Mouse (Mus musculus) cerebellum, adult 2 months (tissue): ENCODE data around the gene Smim26. TPM values are rescaled to one million over a fixed set of nuclear protein-coding genes. Genes with fewer than 3 reads are reported as not detected.
A peak's percentile ranks its signal among the peaks of the same experiment; 100 is the strongest.

Source experiments
- DNase-seq, 2 experiments: peaks; one replicate each; pipeline ENCODE4 v3.0.0; 2021
- H3K27ac ChIP-seq: fragments of 200-500 bp; 2 replicates; pipeline ENCODE4 v1.5.1; 2012; ENCODE audit warnings: low read length, control low read depth, inconsistent platforms; ENCODE audit not compliant: insufficient read depth
- H3K27me3 ChIP-seq: fragments of 200-500 bp; 2 replicates; pipeline ENCODE4 v1.6.1; 2012; ENCODE audit warnings: inconsistent platforms, mild to moderate bottlenecking, low read length, moderate library complexity; ENCODE audit not compliant: control insufficient read depth, insufficient read depth
- H3K4me1 ChIP-seq: fragments of 200-500 bp; 2 replicates; pipeline ENCODE4 v1.6.1; 2011; ENCODE audit warnings: low read length; ENCODE audit not compliant: control insufficient read depth, insufficient read depth
- H3K4me3 ChIP-seq: fragments of 200-500 bp; replicated peaks from 2 replicates; pipeline ENCODE3; 2011; ENCODE audit warnings: mild to moderate bottlenecking, low read depth, low read length, control low read depth; ENCODE audit not compliant: insufficient read depth
- CTCF ChIP-seq: fragments of 200-500 bp; IDR thresholded peaks from 2 replicates; pipeline ENCODE4 v1.5.1; 2011; ENCODE audit warnings: low read depth, mild to moderate bottlenecking, control low read depth, low read length, moderate library complexity, borderline replicate concordance; ENCODE audit not compliant: insufficient read depth
- POLR2A ChIP-seq: fragments of 200-500 bp; IDR thresholded peaks from 2 replicates; pipeline ENCODE4 v1.6.1; 2011; ENCODE audit warnings: low read length, control low read depth, borderline replicate concordance; ENCODE audit not compliant: insufficient read depth
- WGBS: fragments of 180-500 bp; shearing (Covaris S2); methylation state at CpG from one replicate; pipeline ENCODE4 v1.1.7; 2018; 5-methylcytosine and 5-hydroxymethylcytosine counted together
- polyA plus RNA-seq: library from polyadenylated mRNA; depleted of rRNA; stranded (reverse); fragments of >200 nt; gene quantifications from 2 replicates; pipeline ENCODE4 v1.2.3, GENCODE M21; 2012

The Smim26 gene
- polyA plus RNA-seq, 1 experiment: 99.1 TPM

DNA sequence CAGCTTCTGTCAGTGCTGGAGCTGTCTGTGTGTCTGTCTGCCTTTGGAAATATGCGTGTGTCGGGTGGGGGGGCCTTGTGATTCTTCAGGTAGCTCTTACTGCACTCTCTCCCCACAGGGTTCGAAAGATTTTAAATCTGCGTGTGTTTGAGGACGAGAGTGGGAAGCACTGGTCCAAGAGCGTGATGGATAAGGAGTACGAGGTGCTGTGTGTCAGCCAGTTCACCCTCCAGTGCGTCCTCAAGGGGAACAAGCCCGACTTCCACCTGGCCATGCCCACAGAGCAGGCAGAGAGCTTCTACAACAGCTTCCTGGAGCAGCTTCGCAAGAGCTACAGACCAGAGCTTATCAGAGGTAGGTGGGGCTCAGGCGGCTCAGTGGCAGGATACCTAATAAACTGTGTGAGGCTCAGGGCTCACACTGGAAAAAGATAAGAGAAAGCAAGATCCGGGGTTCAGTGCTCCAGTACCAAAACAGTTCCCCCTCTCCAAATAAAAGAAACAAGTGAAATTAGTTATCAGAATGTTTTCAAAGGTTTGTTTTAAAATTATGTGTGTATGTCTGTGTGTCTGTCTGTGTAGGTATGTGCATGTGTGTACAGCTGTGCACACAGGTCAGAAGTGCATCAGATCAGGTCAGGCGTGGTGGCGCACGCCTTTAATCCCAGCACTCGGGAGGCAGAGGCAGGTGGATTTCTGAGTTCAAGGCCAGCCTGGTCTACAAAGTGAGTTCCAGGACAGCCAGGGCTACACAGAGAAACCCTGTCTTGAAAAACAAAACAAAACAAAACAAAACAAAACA is 23.4 kb downstream of the Smim26 start:
- H3K27ac ChIP-seq: no peak overlapping the region
- no peak for DNase-seq
- H3K27me3 ChIP-seq: no peaks in the 10 kb centered on the region
- WGBS: 92% methylated on average over 16 of the region's 16 CpGs
- H3K4me1 ChIP-seq: peaks cover 5% of the 10 kb centered on the region
- TF ChIP-seq POLR2A (no peak), CTCF (no peak)
- no peak overlapping the region for H3K4me3 ChIP-seq

DNA sequence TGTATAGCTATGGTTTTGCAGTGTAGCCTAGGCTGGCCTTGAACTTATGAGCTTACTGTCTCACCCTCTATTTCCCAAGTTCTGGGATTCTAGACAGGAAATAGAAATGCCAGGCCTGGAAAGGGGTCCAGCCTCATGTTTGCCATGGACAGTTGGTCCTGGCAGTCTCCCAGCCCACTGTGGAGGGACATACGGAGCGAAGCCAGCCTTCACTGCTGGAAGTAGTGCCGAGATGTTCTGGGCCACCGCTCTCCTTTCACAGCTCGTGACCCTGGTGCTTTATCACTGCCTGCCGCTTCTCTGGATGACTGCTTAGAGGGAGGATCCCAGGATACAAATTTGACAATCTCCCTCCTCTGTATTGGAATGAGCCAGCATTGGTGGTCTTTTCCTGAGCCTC is 27.6 kb downstream of the Smim26 start:
- Histone ChIP-seq H3K4me1 (peaks cover 5% of the 10 kb centered on the region), H3K4me3 (no peak overlapping the region), H3K27me3 (no peaks in the 10 kb centered on the region), H3K27ac (no peak overlapping the region)
- DNase-seq: peak; percentile 46 to 64
- WGBS: 6% methylated on average over 6 of the region's 6 CpGs
- TF ChIP-seq CTCF (no peak), POLR2A (no peak)

DNA sequence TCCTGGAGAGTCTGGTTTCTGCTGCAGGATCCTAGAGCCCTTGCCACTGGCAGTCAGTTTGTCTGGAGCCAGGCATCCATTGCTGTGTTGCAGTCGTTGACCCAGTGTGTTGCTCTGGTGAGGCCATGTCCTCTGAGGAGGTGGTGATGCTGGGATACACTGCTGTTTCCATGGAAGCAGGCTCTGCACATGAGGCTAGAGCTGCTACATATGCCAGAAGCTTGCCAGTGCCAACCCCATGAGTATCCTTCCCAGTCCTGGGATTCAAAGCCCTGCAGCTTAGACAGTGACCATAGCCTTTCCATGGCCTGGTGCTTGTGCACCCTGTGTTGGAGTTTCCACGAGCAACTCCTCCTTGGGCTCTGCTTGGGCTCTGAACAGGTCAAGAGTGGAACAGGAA is 39.7 kb downstream of the Smim26 start:
- WGBS: 67% methylated on average over 2 of the region's 2 CpGs
- no peak overlapping the region for H3K4me3 ChIP-seq
- no peak overlapping the region for H3K27ac ChIP-seq
- DNase-seq: no peak
- no peak for TF ChIP-seq POLR2A
- TF ChIP-seq CTCF: no peak
- no peaks in the 10 kb centered on the region for H3K27me3 ChIP-seq
- H3K4me1 ChIP-seq: no peaks in the 10 kb centered on the region

DNA sequence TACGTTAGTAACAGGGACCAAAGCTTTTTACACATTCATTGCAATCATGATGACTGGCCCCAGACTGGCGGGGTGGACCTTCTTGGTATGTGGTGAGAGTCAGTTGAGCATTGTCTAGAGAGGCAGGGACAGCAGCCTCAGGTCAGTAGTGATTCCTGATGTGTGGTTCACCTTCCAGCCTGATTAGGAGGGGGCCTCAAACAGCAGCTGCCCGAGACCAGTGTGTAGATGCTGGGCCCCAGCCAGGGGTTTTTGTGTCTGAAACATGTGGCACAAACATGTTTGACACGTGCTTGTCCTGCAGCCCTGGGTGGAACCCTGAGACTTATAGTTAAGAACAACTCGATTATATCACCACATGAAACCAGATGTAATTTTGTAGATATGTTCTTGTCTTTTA is 40.4 kb downstream of the Smim26 start:
- 75% methylated on average over 5 of the region's 5 CpGs for WGBS
- DNase-seq: no peak
- TF ChIP-seq CTCF (no peak), POLR2A (no peak)
- no peak overlapping the region for H3K4me3 ChIP-seq
- H3K4me1 ChIP-seq: no peaks in the 10 kb centered on the region
- H3K27ac ChIP-seq: no peak overlapping the region
- no peaks in the 10 kb centered on the region for H3K27me3 ChIP-seq

DNA sequence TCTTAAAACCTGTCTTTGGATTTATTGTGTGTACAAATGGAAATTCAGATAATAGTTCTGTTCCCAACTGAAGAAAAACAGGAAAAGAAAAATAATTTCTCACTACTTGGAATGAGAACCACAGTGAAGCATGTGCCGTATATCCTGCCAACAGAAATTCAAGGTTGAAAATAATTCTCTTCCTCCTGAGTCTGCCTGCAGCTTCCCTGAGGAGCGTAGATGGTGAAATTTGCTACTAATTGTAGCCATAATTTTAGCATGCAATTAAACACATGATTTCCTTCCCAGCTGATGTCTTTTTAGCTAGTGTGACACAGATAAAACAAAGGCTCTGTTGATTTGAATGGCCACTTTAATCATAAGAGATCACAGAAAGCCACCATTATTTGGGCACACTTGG is 40.9 kb downstream of the Smim26 start:
- TF ChIP-seq CTCF (no peak), POLR2A (no peak)
- no peak for DNase-seq
- no peak overlapping the region for H3K27ac ChIP-seq
- no peaks in the 10 kb centered on the region for H3K27me3 ChIP-seq
- H3K4me3 ChIP-seq: no peak overlapping the region
- no peaks in the 10 kb centered on the region for H3K4me1 ChIP-seq
- 63% methylated on average over 2 of the region's 2 CpGs for WGBS

DNA sequence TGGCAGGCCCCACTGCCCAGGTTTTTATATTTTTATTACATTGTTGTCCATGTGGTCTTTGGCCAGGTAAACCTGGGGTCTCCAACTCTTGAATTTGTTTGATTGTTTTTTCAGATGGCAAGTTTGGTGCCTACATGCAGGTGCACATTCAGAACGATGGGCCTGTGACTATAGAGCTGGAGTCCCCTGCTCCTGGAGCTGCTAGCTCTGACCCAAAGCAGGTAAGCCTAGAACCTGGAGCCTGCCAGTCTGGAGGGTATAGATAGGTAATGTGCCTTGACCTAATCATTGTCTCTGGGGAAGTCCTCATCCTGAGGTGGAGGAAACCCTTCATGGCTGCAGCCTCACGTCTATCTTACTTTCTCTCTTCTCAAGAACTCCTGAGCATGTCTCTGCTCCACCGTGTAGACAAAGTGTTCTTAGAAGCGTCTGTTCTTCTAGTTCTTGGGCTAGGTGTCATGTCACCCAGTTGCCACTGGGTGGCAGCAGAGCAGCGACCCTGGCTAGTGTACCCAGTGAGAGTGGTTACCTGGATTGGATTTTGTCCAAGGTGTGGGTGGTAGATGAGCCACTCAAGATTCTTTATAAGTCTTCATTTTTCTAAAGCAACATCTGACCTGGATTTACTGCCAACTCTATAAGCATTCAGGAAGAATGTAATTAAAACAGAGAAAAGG is 41.9 kb downstream of the Smim26 start:
- H3K4me3 ChIP-seq: no peak overlapping the region
- H3K27me3 ChIP-seq: no peaks in the 10 kb centered on the region
- 18% methylated on average over 5 of the region's 5 CpGs for WGBS
- peak; percentile 97 for TF ChIP-seq CTCF
- no peak for TF ChIP-seq POLR2A
- DNase-seq: peak; percentile 56 to 67
- H3K4me1 ChIP-seq: no peaks in the 10 kb centered on the region
- H3K27ac ChIP-seq: no peak overlapping the region

DNA sequence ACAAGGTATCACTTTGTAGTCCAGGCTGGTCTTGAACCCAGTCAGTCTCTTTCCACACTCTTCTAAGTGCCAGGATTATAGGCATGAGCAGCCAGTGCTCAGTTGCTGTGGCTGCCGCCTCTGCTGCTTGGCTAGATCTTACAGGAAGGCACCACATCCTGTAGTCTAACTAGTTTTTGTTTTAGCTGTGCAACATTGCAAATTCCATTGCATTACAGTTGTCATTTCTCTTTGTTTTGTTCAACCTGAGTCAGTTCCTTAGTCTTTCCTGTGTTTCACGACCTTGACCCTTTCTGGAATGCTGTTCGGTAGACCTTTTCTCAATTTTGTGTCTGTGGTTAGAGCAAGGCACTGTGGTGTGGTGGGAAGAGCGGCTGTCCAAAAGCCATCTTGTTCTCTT is 43.4 kb downstream of the Smim26 start:
- Histone ChIP-seq H3K27ac (no peak overlapping the region), H3K27me3 (no peaks in the 10 kb centered on the region), H3K4me1 (no peaks in the 10 kb centered on the region), H3K4me3 (no peak overlapping the region)
- WGBS: 90% methylated on average over 4 of the region's 4 CpGs
- TF ChIP-seq POLR2A (no peak), CTCF (no peak)
- DNase-seq: no peak
